Mouse (Mus musculus) heart, embryonic 11.5 days (tissue): ENCODE data around the gene Bod1. TPM values are rescaled to one million over a fixed set of nuclear protein-coding genes. Genes with fewer than 3 reads are reported as not detected.

Source experiments
- ATAC-seq: fragments of 200-750 bp; cut with Nextera tagmentation; replicated peaks from 2 replicates; pipeline ENCODE4 v1.8.0; 2017; ENCODE audit warnings: moderate library complexity; ENCODE audit not compliant: insufficient number of reproducible peaks, low FRiP score, low TSS enrichment
- H3K27ac ChIP-seq: fragments of 300-500 bp; sonication (generic); 2 replicates; pipeline ENCODE4 v1.5.1; 2014; ENCODE audit warnings: mild to moderate bottlenecking, low read depth, low read length
- H3K27me3 ChIP-seq: fragments of 300-500 bp; sonication (generic); 2 replicates; pipeline ENCODE4 v1.6.1; 2014; ENCODE audit warnings: mild to moderate bottlenecking, low read length, mixed read lengths; ENCODE audit not compliant: control insufficient read depth, insufficient read depth
- H3K36me3 ChIP-seq: fragments of 300-500 bp; sonication (generic); 2 replicates; pipeline ENCODE4 v1.6.1; 2014; ENCODE audit warnings: mild to moderate bottlenecking, low read length, moderate library complexity, mixed read lengths; ENCODE audit not compliant: control insufficient read depth, insufficient read depth
- H3K4me1 ChIP-seq: fragments of 300-500 bp; sonication (generic); 2 replicates; pipeline ENCODE4 v1.6.1; 2014; ENCODE audit warnings: low read length; ENCODE audit not compliant: control insufficient read depth, insufficient read depth
- H3K4me2 ChIP-seq: fragments of 300-500 bp; sonication (generic); 2 replicates; pipeline ENCODE4 v1.6.1; 2014; ENCODE audit warnings: mild to moderate bottlenecking, moderate library complexity
- H3K4me3 ChIP-seq: fragments of 300-500 bp; sonication (generic); 2 replicates; pipeline ENCODE4 v1.5.1; 2014; ENCODE audit warnings: low read depth, low read length
- H3K9ac ChIP-seq: fragments of 300-500 bp; sonication (generic); 2 replicates; pipeline ENCODE4 v1.6.1; 2014; ENCODE audit warnings: mild to moderate bottlenecking, low read depth, low read length, moderate library complexity
- H3K9me3 ChIP-seq: fragments of 300-500 bp; sonication (generic); replicated peaks from 2 replicates; pipeline ENCODE4 v1.6.1; 2016; ENCODE audit warnings: low read length; ENCODE audit not compliant: control insufficient read depth
- WGBS: fragments of 180-500 bp; shearing (Covaris S2); extraction: QIAGEN DNeasy Blood & Tissue Kit; methylation state at CpG from one replicate; pipeline ENCODE4 v1.1.7; 2014; ENCODE audit not compliant: insufficient replicate concordance; 5-methylcytosine and 5-hydroxymethylcytosine counted together
- polyA plus RNA-seq: library from polyadenylated mRNA; unstranded; fragments of >200 nt; fragmentation: Nextera tagmentation; extraction: Ambion mirVana; gene quantifications from 2 replicates; pipeline ENCODE4 v1.2.1, GENCODE M21; 2014

Bod1 gene
- polyA plus RNA-seq, 1 experiment from 2014 or later = 62.0 TPM

GRCm38 (mm10) chr11:31662214-31662613, 9.5 kb downstream of the Bod1 start:
- no peak overlapping the region for H3K4me2 ChIP-seq
- 83% methylated on average over 7 of the region's 7 CpGs for WGBS
- H3K27ac ChIP-seq = no peak overlapping the region
- no peak overlapping the region for H3K9ac ChIP-seq
- no peak for ATAC-seq
- H3K36me3 ChIP-seq = peaks cover 11% of the 10 kb centered on the region
- no peak overlapping the region for H3K4me3 ChIP-seq
- H3K9me3 ChIP-seq = no peaks in the 10 kb centered on the region
- H3K4me1 ChIP-seq = peaks cover 4% of the 10 kb centered on the region
- H3K27me3 ChIP-seq = no peaks in the 10 kb centered on the region

DNA sequence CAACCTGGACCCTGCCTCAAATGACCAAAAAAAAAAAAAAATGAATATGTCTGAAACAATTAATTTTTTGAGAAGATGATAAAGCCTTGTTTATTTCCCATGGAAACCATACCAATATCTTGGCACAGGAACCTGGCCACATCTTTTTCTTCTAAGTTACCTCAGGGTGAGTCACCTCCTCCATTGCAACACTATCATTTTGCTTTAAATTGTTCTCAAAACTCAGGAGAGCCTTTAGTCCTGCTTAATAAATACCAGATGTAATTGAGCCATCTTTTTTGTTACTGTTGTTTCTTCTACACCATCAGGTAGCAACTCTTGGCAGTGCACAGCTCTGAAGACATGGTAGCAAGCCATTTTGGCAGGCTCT, 13.9 kb downstream of the Bod1 start:
- no peak for ATAC-seq
- H3K36me3 ChIP-seq = no peaks in the 10 kb centered on the region

GRCm38 (mm10) chr11:31657168-31657805, 14.4 kb downstream of the Bod1 start:
- no peak overlapping the region for H3K9ac ChIP-seq
- H3K27ac ChIP-seq = no peak overlapping the region
- H3K4me1 ChIP-seq = no peaks in the 10 kb centered on the region
- H3K9me3 ChIP-seq = no peaks in the 10 kb centered on the region
- no peak overlapping the region for H3K4me3 ChIP-seq
- ATAC-seq = no peak
- H3K4me2 ChIP-seq = no peak overlapping the region
- H3K27me3 ChIP-seq = no peaks in the 10 kb centered on the region
- WGBS = 70% methylated on average over 5 of the region's 5 CpGs
- H3K36me3 ChIP-seq = no peaks in the 10 kb centered on the region

More for the DNA sequence above, 13.9 kb downstream of the Bod1 start:
- Histone ChIP-seq H3K9ac (no peak overlapping the region), H3K9me3 (no peaks in the 10 kb centered on the region), H3K4me3 (no peak overlapping the region), H3K27me3 (no peaks in the 10 kb centered on the region), H3K27ac (no peak overlapping the region), H3K4me2 (no peak overlapping the region), H3K4me1 (no peaks in the 10 kb centered on the region)

- WGBS = 44% methylated on average over 2 of the region's 2 CpGs
- no peak overlapping the region for H3K4me2 ChIP-seq
- H3K9ac ChIP-seq = no peak overlapping the region
- ATAC-seq = no peak; the same call in 1 of the 2 replicates
- no peak overlapping the region for H3K27ac ChIP-seq
- H3K27me3 ChIP-seq = no peaks in the 10 kb centered on the region
- H3K4me3 ChIP-seq = no peak overlapping the region
- H3K9me3 ChIP-seq = no peaks in the 10 kb centered on the region
- H3K36me3 ChIP-seq = no peaks in the 10 kb centered on the region
- no peaks in the 10 kb centered on the region for H3K4me1 ChIP-seq
Observed at GRCm38 (mm10) chr11:31649507-31649906, 22.2 kb downstream of the Bod1 start.

GRCm38 (mm10) chr11:31647268-31647667, 24.4 kb downstream of the Bod1 start:
- Histone ChIP-seq H3K4me1 (no peaks in the 10 kb centered on the region), H3K36me3 (no peaks in the 10 kb centered on the region), H3K9me3 (no peaks in the 10 kb centered on the region), H3K4me2 (no peak overlapping the region), H3K27ac (no peak overlapping the region), H3K27me3 (no peaks in the 10 kb centered on the region), H3K4me3 (no peak overlapping the region), H3K9ac (no peak overlapping the region)
- WGBS = 82% methylated on average over 10 of the region's 10 CpGs
- ATAC-seq = no peak

- Histone ChIP-seq H3K4me1 (no peaks in the 10 kb centered on the region), H3K9ac (no peak overlapping the region), H3K4me3 (no peak overlapping the region), H3K27ac (no peak overlapping the region), H3K9me3 (no peaks in the 10 kb centered on the region), H3K4me2 (no peak overlapping the region), H3K27me3 (no peaks in the 10 kb centered on the region), H3K36me3 (no peaks in the 10 kb centered on the region)
- 71% methylated on average over 1 of the region's 1 CpGs for WGBS
- no peak for ATAC-seq
Observed at GRCm38 (mm10) chr11:31646571-31646970, 25.1 kb downstream of the Bod1 start.

DNA sequence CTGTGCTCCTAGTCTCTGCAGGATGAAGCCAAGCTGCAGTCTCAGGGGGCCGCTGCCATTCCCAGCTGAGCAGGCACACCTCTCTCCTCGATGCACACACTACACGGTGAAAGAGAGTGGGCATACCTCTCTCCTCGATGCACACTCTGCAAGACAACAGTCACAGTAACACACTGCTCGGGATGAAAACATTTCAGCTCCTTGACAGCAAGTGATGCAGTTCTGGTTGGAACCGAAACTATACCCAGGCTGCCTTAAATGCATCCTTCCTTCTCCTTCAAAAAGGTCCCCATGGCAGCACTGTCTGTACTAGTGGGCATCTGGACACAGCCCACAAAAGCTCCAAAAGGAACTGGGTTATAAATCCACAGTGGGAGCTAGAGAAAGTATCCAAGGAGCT, 28.6 kb downstream of the Bod1 start:
- H3K4me1 ChIP-seq = no peaks in the 10 kb centered on the region
- H3K27me3 ChIP-seq = no peaks in the 10 kb centered on the region
- WGBS = 61% methylated on average over 6 of the region's 6 CpGs
- H3K4me3 ChIP-seq = no peak overlapping the region
- ATAC-seq = no peak
- H3K36me3 ChIP-seq = no peaks in the 10 kb centered on the region
- H3K9me3 ChIP-seq = no peaks in the 10 kb centered on the region
- H3K4me2 ChIP-seq = no peak overlapping the region
- no peak overlapping the region for H3K9ac ChIP-seq
- no peak overlapping the region for H3K27ac ChIP-seq

DNA sequence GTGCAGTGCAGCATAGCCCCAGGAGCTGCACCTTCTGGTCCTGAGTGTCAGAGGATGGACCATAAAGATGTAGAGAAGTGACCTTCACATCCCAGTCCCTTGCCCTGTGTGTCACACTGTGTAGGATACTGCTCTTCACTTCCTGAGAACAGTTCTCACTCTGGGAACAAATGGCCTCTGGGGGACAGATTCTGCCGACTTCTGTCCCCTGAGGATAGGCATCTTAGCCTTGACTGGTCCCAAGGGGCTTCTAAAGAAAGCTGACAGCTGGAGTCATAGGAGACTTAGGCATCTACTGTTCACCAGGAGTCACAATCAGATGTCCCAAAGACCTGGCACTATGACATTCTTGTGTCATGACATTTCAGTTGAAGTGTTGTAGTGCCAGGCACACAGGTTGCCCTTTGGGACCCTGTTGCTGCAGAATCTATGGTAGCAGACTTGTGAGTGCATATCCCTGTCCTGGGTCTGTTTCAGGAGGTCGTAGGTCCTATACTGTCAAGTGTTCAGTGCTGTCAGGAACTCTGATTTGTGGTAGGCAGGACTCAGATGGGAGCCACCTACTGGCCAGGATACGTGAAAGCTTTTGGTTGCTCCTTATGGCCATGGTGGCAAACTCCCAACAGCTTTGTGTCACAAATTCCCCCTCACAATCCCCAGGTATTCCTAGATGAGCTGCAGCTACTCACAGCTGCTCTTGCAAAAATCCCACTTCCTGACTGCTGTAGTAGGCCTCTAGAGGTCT, 30.4 kb downstream of the Bod1 start:
- no peak overlapping the region for H3K4me3 ChIP-seq
- 33% methylated on average over 3 of the region's 3 CpGs for WGBS
- no peaks in the 10 kb centered on the region for H3K9me3 ChIP-seq
- ATAC-seq = no peak
- no peaks in the 10 kb centered on the region for H3K36me3 ChIP-seq
- no peak overlapping the region for H3K4me2 ChIP-seq
- H3K27ac ChIP-seq = no peak overlapping the region
- no peak overlapping the region for H3K9ac ChIP-seq
- no peaks in the 10 kb centered on the region for H3K27me3 ChIP-seq
- no peaks in the 10 kb centered on the region for H3K4me1 ChIP-seq

DNA sequence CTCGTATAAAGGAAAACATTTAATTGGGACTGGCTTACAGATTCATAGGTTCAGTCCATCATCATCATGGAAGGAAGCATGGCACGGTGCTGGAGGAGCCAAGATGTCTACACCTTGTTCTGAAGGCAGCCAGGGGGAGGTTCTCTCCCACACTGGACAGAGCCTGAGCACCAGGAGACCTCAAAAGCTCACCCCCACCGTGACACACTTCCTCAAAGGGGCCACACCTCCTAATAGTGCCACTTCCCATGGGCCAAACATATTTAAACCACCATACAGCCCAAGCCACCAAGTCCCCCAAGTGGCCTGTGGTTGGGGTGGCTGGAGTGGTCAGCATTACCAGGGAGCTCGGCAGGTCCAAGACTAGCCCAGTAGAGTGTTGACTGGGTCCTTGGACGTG, 31.5 kb downstream of the Bod1 start:
- H3K4me1 ChIP-seq = no peaks in the 10 kb centered on the region
- H3K36me3 ChIP-seq = no peaks in the 10 kb centered on the region
- H3K4me3 ChIP-seq = no peak overlapping the region
- no peak overlapping the region for H3K4me2 ChIP-seq
- H3K27ac ChIP-seq = no peak overlapping the region
- H3K9ac ChIP-seq = no peak overlapping the region
- H3K27me3 ChIP-seq = no peaks in the 10 kb centered on the region
- ATAC-seq = no peak
- 66% methylated on average over 5 of the region's 5 CpGs for WGBS
- H3K9me3 ChIP-seq = no peaks in the 10 kb centered on the region
